Mouse (Mus musculus): ENCODE measurements around the gene Atp2a1. TPM values are rescaled to one million over a fixed set of nuclear protein-coding genes. Genes with fewer than 3 reads are reported as not detected.
"Not testable (repeated sequence)": the region's sequence is repeated elsewhere in the genome, so short reads cannot be mapped to it uniquely, and the experiment has no call there.

Atp2a1 gene
- polyA plus RNA-seq, 1 experiment: 289 TPM

DNA sequence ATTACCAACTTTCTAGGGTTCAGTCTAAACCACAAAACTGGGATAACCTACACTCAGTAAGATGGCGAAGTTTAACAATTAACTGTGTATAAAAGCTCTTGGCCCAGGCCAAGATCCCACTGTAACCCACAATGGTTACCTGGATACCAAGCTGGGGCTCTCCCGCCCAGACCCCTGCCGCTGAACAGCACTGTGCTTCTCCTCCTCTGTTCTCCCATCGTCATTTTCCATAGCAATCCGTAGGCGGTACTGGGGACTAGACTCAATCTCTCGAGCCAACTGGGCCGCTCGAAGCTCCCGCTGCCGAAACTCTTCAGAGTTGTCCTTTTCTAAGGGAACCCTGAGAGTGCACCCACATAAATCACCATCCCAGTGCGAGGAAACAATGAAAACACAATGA is 35.1 kb upstream of the Atp2a1 start:
- 0 out of 2 replicates have a peak, but pooled peaks cover 5% of the 10 kb centered on the region for H3K4me1 ChIP-seq (ENCODE audit: control insufficient read depth, insufficient read depth, low read length)
- no peak overlapping the region for H3K4me3 ChIP-seq (replicated peaks; ENCODE audit: extremely low read depth, low read depth, low read length)
- no peak for TF ChIP-seq POLR2A (IDR thresholded peaks at IDR 0.05; ENCODE audit: borderline replicate concordance, extremely low read depth, low read depth, low read length)
- TF ChIP-seq CTCF (IDR thresholded peaks at IDR 0.05; ENCODE audit: insufficient read depth, low read length): no peak
- 93% methylated on average over 12 of the region's 12 CpGs for WGBS
- DNase-seq: no peak

DNA sequence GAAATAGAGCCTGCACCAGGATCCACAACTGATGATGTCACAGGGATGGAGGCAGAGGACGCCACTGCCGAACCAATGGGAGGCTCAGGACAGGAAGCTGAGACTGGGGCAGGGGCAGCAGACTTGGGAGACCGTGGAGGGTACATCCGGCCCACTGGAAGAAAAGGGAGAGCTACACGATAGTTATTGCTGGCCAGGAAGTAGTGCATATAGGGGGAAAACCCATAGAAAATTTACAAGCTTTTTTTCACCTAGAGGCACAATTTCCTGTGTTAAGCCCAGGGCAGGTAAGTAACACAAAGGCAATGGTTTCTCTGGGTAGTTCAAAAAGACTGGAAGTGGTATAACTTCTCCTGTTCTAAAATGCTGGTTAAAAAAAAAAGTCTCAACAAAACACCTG is 33.6 kb upstream of the Atp2a1 start:
- 0 out of 2 replicates have a peak, but pooled peaks cover 3% of the 10 kb centered on the region for H3K4me1 ChIP-seq (ENCODE audit: control insufficient read depth, insufficient read depth, low read length)
- no peak for DNase-seq
- no peak overlapping the region for H3K4me3 ChIP-seq (replicated peaks; ENCODE audit: extremely low read depth, low read depth, low read length)
- TF ChIP-seq CTCF (IDR thresholded peaks at IDR 0.05; ENCODE audit: insufficient read depth, low read length) (no peak), POLR2A (IDR thresholded peaks at IDR 0.05; ENCODE audit: borderline replicate concordance, extremely low read depth, low read depth, low read length) (no peak)
- 73% methylated on average over 5 of the region's 5 CpGs for WGBS

DNA sequence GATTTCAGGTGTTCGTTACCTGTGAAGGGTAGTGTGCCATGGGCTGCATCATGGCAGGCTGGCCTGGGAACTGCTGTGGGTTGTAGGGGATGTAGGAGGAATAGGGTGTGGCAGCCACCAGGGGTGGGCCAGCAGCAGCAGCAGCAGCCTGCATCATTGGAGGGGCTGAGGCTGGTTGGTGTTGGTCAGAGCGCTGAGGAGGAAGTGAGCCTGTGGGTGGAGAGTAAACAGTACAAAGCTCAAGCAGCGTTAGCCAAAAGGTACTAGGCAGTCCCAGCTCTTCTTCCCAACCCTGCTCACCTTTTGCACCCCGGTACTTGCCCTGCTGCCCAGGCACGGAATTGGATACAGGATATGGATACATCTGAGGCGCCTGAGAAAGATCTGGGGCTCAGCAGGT is 31.2 kb upstream of the Atp2a1 start:
- no peak for DNase-seq
- WGBS: 89% methylated on average over 6 of the region's 6 CpGs

DNA sequence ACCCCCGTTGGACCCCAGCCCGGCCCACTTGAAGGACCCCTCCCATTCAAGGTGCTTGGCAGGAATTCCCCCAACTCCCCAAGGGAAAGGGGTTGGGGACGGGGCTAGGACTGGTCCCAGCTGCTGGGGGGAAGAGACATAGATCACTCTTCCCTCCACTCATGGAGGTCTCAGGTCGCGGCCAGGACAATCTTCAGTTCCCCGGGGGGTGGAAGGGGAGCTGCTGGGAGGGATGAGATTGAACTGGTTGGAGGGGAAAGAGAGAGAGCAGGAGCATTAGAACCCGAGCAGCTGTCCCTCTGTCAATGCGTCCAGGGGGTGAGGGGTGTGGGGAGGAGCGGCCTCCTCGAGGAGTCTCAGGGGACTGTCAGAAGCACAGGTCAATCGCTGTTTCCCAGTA is 29.1 kb upstream of the Atp2a1 start:
- TF ChIP-seq POLR2A (IDR thresholded peaks at IDR 0.05; ENCODE audit: borderline replicate concordance, extremely low read depth, low read depth, low read length) (no peak), CTCF (IDR thresholded peaks at IDR 0.05; ENCODE audit: insufficient read depth, low read length) (no peak)

More for the DNA sequence above, 31.2 kb upstream of the Atp2a1 start:
- no peaks in the 10 kb centered on the region for H3K4me1 ChIP-seq (ENCODE audit: control insufficient read depth, insufficient read depth, low read length)
- no peak for TF ChIP-seq POLR2A (IDR thresholded peaks at IDR 0.05; ENCODE audit: borderline replicate concordance, extremely low read depth, low read depth, low read length)
- TF ChIP-seq CTCF (IDR thresholded peaks at IDR 0.05; ENCODE audit: insufficient read depth, low read length): no peak
- H3K4me3 ChIP-seq (replicated peaks; ENCODE audit: extremely low read depth, low read depth, low read length): no peak overlapping the region

DNA sequence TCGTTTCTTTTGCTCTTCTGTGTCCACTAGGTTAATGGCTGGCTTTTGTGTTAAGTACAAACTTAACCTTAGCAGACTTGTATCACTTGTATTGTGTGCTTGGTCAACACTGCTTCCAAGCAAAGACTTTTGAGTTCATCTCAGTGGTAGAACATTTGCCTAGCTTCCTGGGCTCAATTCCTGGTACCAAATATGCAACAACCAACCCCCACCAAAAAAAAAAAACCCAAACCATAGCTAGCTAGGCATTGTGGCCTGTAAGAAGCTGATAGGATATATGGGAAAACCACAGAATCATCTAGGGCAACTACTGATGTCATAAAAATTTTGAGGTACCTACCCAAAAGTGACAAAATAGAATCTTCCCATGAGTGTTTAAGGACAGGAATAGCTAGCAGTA is 28.1 kb upstream of the Atp2a1 start:
- TF ChIP-seq CTCF (IDR thresholded peaks at IDR 0.05; ENCODE audit: insufficient read depth, low read length) (no peak), POLR2A (IDR thresholded peaks at IDR 0.05; ENCODE audit: borderline replicate concordance, extremely low read depth, low read depth, low read length) (no peak)
- Histone ChIP-seq H3K4me1 (ENCODE audit: control insufficient read depth, insufficient read depth, low read length) (no peaks in the 10 kb centered on the region), H3K4me3 (replicated peaks; ENCODE audit: extremely low read depth, low read depth, low read length) (no peak overlapping the region)
- DNase-seq: no peak
- 70% methylated on average over 1 of the region's 1 CpGs for WGBS

More for the DNA sequence above, 29.1 kb upstream of the Atp2a1 start:
- DNase-seq: no peak
- no peak overlapping the region for H3K4me3 ChIP-seq (replicated peaks; ENCODE audit: extremely low read depth, low read depth, low read length)
- 60% methylated on average over 11 of the region's 11 CpGs for WGBS
- H3K4me1 ChIP-seq (ENCODE audit: control insufficient read depth, insufficient read depth, low read length): no peaks in the 10 kb centered on the region

DNA sequence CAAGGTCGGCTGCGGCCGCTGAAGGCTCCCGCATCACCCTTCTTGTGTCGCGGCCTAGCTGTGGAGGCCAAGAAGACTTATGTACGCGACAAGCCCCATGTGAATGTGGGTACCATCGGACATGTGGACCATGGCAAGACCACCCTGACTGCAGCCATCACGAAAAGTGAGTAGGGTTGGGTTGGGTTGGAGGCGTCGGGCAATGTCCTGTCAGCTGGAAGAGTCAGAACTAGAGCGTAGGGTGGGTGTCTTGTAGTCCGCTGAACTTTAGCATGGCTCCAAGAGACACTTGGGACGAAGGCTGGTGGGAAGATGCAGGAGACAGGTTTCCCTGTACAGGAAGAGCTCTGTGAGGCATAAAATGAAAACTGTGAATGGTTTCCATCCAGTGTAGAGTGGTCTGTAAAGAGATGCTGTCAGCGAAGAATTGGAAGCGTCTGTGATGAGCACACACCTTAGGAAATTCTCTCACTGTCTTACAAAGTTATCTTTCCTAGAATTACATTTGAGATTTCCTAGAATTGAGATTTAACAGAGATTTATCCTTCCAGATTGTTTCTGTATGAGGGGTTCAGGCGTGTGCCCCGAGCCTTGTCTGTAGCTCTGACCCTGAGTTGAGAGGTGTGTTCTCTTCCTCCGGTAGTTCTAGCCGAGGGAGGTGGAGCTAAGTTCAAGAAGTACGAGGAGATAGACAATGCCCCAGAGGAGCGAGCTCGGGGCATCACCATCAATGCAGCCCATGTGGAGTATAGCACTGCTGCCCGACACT is 24.9 kb upstream of the Atp2a1 start:
- peak overlapping the region; percentile 81 for H3K4me3 ChIP-seq (replicated peaks; ENCODE audit: extremely low read depth, low read depth, low read length)
- H3K4me1 ChIP-seq (ENCODE audit: control insufficient read depth, insufficient read depth, low read length); DNase-seq: not testable (repeated sequence)
- 8% methylated on average over 25 of the region's 25 CpGs for WGBS

DNA sequence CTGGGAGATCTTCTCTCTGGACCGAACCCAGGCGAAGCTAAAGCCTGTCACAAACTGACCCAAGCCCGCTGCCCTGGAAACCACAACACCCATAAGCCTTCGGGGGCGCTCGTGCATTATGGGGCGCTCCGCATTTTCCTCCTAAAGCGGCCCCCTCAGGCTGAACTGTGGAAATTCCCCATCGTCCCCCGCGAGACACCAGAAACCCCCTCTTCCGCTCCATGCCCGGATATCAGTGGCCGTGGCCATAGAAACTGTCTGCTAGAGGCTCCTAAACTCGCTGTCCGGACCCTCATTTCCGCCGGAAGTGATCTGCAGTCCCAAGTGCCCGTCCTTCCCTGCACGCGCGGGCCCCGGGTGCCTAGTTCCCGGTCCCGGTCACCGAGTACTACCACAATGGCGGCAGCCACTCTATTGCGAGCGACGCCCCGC is 24.2 kb upstream of the Atp2a1 start, which contains the start of gene Tufm:
Gene Tufm (plus strand): TSS at position 310 of the 432 bp plus-strand sequence.
- no peaks in the 10 kb centered on the region for H3K4me1 ChIP-seq (ENCODE audit: control insufficient read depth, insufficient read depth, low read length)
- peak; percentile 89 for DNase-seq
- TF ChIP-seq POLR2A (IDR thresholded peaks at IDR 0.05; ENCODE audit: borderline replicate concordance, extremely low read depth, low read depth, low read length) (peak; percentile 10; the same call in 1 of the 2 replicates), CTCF (IDR thresholded peaks at IDR 0.05; ENCODE audit: insufficient read depth, low read length) (no peak)
- under 1% methylated on average over 32 of the region's 32 CpGs for WGBS
- H3K4me3 ChIP-seq (replicated peaks; ENCODE audit: extremely low read depth, low read depth, low read length): peak within 1 kb of the TSS; percentile 81

DNA sequence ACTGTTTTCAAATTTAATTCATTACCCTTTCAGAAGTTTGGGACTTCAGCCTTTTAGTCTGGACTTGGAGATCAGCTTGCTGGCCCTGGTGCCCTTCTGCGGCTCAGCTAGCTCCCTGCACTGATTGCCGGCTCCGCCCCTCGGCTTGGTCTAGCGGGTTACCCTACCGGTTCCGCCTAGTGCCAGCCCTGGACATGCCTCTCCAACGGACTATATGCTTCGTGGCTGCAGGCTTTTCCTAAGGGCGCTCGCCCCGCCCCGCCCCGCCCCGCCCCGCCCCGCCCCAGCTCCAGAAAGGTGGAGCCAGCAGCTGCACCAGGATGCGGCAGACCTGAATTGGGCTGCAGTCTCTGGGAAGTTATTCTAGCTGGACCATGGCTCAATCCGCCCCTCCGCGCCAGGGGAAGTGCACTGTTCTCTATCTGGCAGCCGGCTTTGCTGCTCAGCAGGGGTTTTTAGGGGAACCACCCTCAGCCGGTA is 19.5 kb upstream of the Atp2a1 start:
- H3K4me3 ChIP-seq (replicated peaks; ENCODE audit: extremely low read depth, low read depth, low read length): peak overlapping the region; percentile 47
- WGBS: under 1% methylated on average over 23 of the region's 23 CpGs

DNA sequence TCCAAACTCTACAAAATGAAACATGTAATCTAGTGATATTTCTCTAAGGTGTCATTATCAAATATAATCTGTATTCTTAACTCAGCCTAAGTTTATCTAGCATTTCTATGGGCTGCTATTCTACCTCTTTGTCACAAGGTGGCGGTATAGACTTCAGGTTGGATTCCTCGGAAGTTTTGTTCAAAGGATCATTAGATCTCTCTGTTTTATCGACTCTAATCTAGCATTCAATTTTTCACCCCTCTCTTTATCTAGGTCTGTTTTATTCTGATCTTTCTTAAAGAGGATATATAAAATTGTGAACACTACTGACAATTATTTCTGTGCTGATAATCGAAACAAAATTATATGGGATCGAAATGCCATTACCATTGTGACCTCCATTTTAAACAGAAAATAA is 18.8 kb upstream of the Atp2a1 start:
- Histone ChIP-seq H3K4me1 (ENCODE audit: control insufficient read depth, insufficient read depth, low read length) (no peaks in the 10 kb centered on the region), H3K4me3 (replicated peaks; ENCODE audit: extremely low read depth, low read depth, low read length) (peak overlapping the region; percentile 50)
- WGBS: 18% methylated on average over 5 of the region's 5 CpGs
- no peak for DNase-seq
- peak; percentile 20; the same call in 1 of the 2 replicates for TF ChIP-seq CTCF (IDR thresholded peaks at IDR 0.05; ENCODE audit: insufficient read depth, low read length)
- TF ChIP-seq POLR2A (IDR thresholded peaks at IDR 0.05; ENCODE audit: borderline replicate concordance, extremely low read depth, low read depth, low read length): no peak

More for the DNA sequence above, 19.5 kb upstream of the Atp2a1 start:
- TF ChIP-seq CTCF (IDR thresholded peaks at IDR 0.05; ENCODE audit: insufficient read depth, low read length) (no peak), POLR2A (IDR thresholded peaks at IDR 0.05; ENCODE audit: borderline replicate concordance, extremely low read depth, low read depth, low read length) (peak; percentile 46; the same call in 1 of the 2 replicates)
- DNase-seq: peak; percentile 76
- no peaks in the 10 kb centered on the region for H3K4me1 ChIP-seq (ENCODE audit: control insufficient read depth, insufficient read depth, low read length)

All from lung, adult 2 months (tissue).